Mouse (Mus musculus) CH12.LX (cell line): ENCODE measurements around the gene Alg10b. TPM values are rescaled to one million over a fixed set of nuclear protein-coding genes. Genes with fewer than 3 reads are reported as not detected.

Experiments
- DNase-seq: peaks from one replicate; pipeline ENCODE4 v3.0.0-alpha.2; 2013; ENCODE audit errors: extremely low read depth
- H3K27ac ChIP-seq: 2 replicates; pipeline ENCODE4 v1.5.1; 2012; ENCODE audit warnings: low read depth, mild to moderate bottlenecking, control low read depth, moderate library complexity; ENCODE audit not compliant: insufficient read depth
- H3K27me3 ChIP-seq: replicated peaks from 2 replicates; pipeline ENCODE3; 2012; ENCODE audit warnings: inconsistent platforms
- H3K36me3 ChIP-seq, 2 experiments: replicated peaks in 1 of 2; 2 replicates each; pipeline versions ENCODE3 to v1.6.1; 2012; ENCODE audit warnings: inconsistent platforms in 1 of 2, low read length in 1 of 2, mild to moderate bottlenecking in 1 of 2, mixed read lengths in 1 of 2, moderate library complexity in 1 of 2; ENCODE audit not compliant: control insufficient read depth in 1 of 2, insufficient read depth in 1 of 2
- H3K4me1 ChIP-seq, 2 experiments: 2 replicates each; pipeline ENCODE4 v1.6.1; 2012; ENCODE audit warnings: inconsistent platforms in 1 of 2, moderate library complexity in 1 of 2; ENCODE audit not compliant: insufficient read depth in 2 of 2, control insufficient read depth in 1 of 2
- H3K4me2 ChIP-seq: 2 replicates; pipeline ENCODE4 v1.6.1; 2012; ENCODE audit warnings: low read depth, mild to moderate bottlenecking, control low read depth; ENCODE audit not compliant: poor library complexity, insufficient read depth, severe bottlenecking
- H3K4me3 ChIP-seq, 3 experiments: fragments of 150-350 bp in 1 of 3; sonication (generic) in 1 of 3; replicated peaks in 1 of 3; 2 replicates each; pipeline versions ENCODE3 to v1.5.1; 2011 to 2012; ENCODE audit warnings: low read depth in 2 of 3, low read length in 2 of 3, mild to moderate bottlenecking in 2 of 3, moderate library complexity in 2 of 3, control low read depth in 1 of 3, improper control_type of control experiment in 1 of 3, inconsistent platforms in 1 of 3, mixed read lengths in 1 of 3; ENCODE audit not compliant: poor library complexity in 1 of 3
- H3K79me2 ChIP-seq: replicated peaks from 2 replicates; pipeline ENCODE4 v1.6.1; 2012; ENCODE audit warnings: mild to moderate bottlenecking, moderate library complexity; ENCODE audit not compliant: control insufficient read depth, poor library complexity, insufficient read depth, severe bottlenecking; ENCODE audit errors: extremely low read depth
- H3K9ac ChIP-seq: 2 replicates; pipeline ENCODE4 v1.6.1; 2012; ENCODE audit warnings: low read depth, mild to moderate bottlenecking, control low read depth, moderate library complexity; ENCODE audit not compliant: insufficient read depth
- H3K9me3 ChIP-seq: replicated peaks from 2 replicates; pipeline ENCODE3; 2012; ENCODE audit warnings: low read length, inconsistent platforms, mixed read lengths
- BHLHE40 ChIP-seq: IDR thresholded peaks from 2 replicates; pipeline ENCODE4 v1.6.1; 2011; ENCODE audit warnings: mild to moderate bottlenecking, low read depth, low read length, improper control_type of control experiment
- MAFK ChIP-seq: IDR thresholded peaks from 2 replicates; pipeline ENCODE4 v1.6.1; 2011; ENCODE audit warnings: low read length, improper control_type of control experiment; ENCODE audit not compliant: insufficient replicate concordance
- NELFE ChIP-seq: IDR thresholded peaks from 2 replicates; pipeline ENCODE4 v1.6.1; 2011; ENCODE audit warnings: low read depth, low read length, improper control_type of control experiment
- SMC3 ChIP-seq: IDR thresholded peaks from 2 replicates; pipeline ENCODE4 v1.6.1; 2011; ENCODE audit warnings: low read depth, low read length, improper control_type of control experiment
- ZKSCAN1 ChIP-seq: IDR thresholded peaks from 2 replicates; pipeline ENCODE4 v1.6.1; 2012; ENCODE audit warnings: low read depth, inconsistent platforms, low read length, improper control_type of control experiment, borderline replicate concordance
- dilution Hi-C: fragments of 300-500 bp; cut with MboI; formaldehyde crosslinking; loops from 2 replicates; pipeline ENCODE4 v1.14.3; 2020; ENCODE audit warnings: low sequenced_read_pairs; ENCODE audit not compliant: extremely low pct_unique_long_range_greater_than_20kb, extremely low pct_ligation_motif_present
- in situ Hi-C: fragments of 300-500 bp; cut with MboI; formaldehyde crosslinking; loops from 3 replicates; pipeline ENCODE4 v1.14.3; 2019; ENCODE audit warnings: low sequenced_read_pairs, low pct_ligation_motif_present, low pct_unique_long_range_greater_than_20kb, mixed read lengths
- polyA plus RNA-seq: library from polyadenylated mRNA; unstranded; fragments of >175 nt; gene quantifications from 2 replicates; pipeline ENCODE4 v1.2.1, GENCODE M21; 2012; ENCODE audit warnings: low read depth; ENCODE audit not compliant: insufficient read length
- total RNA-seq, 2 experiments: library from RNA; depleted of rRNA; stranded (reverse); fragments of 300-350 nt in 1 of 2; fragments of >200 nt in 1 of 2; gene quantifications; 2 replicates each; pipeline ENCODE4 v1.2.3; 2012 to 2014

The Alg10b gene
- total and polyA plus RNA-seq, 3 experiments = 12.2 to 28.4 (median 20.8) TPM

GRCm38 (mm10) chr15:90282876-90283275 is 58.8 kb downstream of the Alg10b start:
- dilution Hi-C loops = no loop called here
- no peak for TF ChIP-seq BHLHE40
- TF ChIP-seq MAFK = no peak
- TF ChIP-seq SMC3 = no peak
- no peak for TF ChIP-seq ZKSCAN1
- TF ChIP-seq NELFE = no peak
- TF ChIP-seq, all 38 proteins: peak for 0
- in situ Hi-C loops = no loop called here

More at GRCm38 (mm10) chr15:90282876-90283275, 58.8 kb downstream of the Alg10b start:
- H3K36me3 ChIP-seq = no peaks in the 10 kb centered on the region
- H3K9me3 ChIP-seq = peaks cover 24% of the 10 kb centered on the region
- H3K79me2 ChIP-seq = no peaks in the 10 kb centered on the region
- H3K9ac ChIP-seq = no peak overlapping the region
- H3K27ac ChIP-seq = no peak overlapping the region
- no peaks in the 10 kb centered on the region for H3K27me3 ChIP-seq
- no peak for DNase-seq
- H3K4me3 ChIP-seq = no peak overlapping the region
- no peak overlapping the region for H3K4me2 ChIP-seq
- H3K4me1 ChIP-seq = no peaks in the 10 kb centered on the region
